Mouse (Mus musculus): Measurements from ENCODE around the gene Dchs1.

Dchs1 gene

GRCm38 (mm10) chr7:105787285-105788140, at the start of gene Dchs1:
Gene Dchs1 (minus strand): TSS chr7:105787654.
- DNase-seq (ENCODE audit: extremely low read depth, low read depth), result no peak

GRCm38 (mm10) chr7:105824281-105824680, 36.8 kb upstream of the Dchs1 start:
- no peak for DNase-seq (ENCODE audit: extremely low read depth, low read depth)

GRCm38 (mm10) chr7:105818483-105818882, 31.0 kb upstream of the Dchs1 start:
- DNase-seq (ENCODE audit: extremely low read depth, low read depth), result no peak

DNA sequence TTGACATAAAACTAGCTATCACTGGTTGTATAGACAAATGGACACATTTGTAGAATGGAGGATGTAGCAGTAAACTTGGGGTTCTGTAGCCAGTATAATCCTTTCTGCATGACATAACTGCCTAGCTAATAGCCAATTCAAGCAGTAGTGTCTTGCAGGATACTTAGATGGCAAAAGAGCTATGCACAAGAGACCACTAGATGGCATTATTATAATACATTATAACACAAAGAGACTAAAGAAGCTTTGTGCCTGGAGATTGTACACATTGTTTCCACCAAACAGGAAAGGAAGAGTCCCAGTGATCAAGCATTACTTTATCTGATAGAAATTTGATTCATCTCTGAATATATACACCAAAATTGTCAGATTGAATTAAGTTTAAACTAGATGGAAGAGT, 29.3 kb upstream of the Dchs1 start:
- DNase-seq (ENCODE audit: extremely low read depth, low read depth), result no peak

DNA sequence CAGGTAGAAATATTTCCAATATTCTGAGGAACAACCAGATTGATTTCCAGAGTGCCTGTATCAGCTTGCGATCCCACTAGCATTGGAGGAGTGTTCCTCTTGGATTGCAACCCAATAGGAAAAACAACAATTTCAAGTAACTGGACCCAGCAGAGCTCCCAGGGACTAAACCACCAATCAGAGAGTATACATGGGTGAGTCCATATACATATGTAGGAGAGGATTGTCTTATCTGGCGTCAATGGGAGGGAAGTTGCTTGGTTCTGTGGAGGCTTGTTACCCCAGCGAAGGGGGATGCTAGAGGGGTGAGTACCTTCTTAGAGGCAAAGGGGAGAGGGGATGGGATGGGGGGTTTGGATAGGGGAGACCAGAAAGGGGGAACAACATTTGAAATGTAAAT, 25.9 kb upstream of the Dchs1 start:
- no peak for DNase-seq (ENCODE audit: extremely low read depth, low read depth)

DNA sequence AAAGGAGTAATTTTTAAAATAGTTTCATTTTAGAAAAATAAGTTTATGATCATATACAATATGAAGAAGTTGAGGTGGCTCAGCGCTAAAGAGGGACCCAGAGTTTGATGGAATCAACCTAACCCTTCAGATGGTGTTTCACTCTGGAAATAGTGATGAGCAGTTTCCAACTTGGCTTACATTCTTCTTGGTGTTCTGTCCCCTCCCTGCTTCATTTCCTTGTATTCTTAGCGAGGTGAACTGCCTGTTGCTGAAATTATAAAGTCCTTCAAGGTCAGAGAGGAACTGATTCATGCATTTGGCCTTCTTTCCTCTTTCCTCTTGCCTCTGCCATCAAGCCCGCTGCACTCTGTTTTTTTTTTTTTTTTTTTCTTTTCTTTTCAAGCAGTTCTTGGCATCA, 25.1 kb upstream of the Dchs1 start:
- DNase-seq (ENCODE audit: extremely low read depth, low read depth), result no peak

- no peak for DNase-seq (ENCODE audit: extremely low read depth, low read depth)
Observed at GRCm38 (mm10) chr7:105811516-105811915, 24.1 kb upstream of the Dchs1 start.

GRCm38 (mm10) chr7:105810877-105811489, 23.5 kb upstream of the Dchs1 start, which contains the start of gene Mrpl17:
Gene Mrpl17 (minus strand): TSS chr7:105811099.
- DNase-seq (ENCODE audit: extremely low read depth, low read depth), result peak; percentile 89

DNA sequence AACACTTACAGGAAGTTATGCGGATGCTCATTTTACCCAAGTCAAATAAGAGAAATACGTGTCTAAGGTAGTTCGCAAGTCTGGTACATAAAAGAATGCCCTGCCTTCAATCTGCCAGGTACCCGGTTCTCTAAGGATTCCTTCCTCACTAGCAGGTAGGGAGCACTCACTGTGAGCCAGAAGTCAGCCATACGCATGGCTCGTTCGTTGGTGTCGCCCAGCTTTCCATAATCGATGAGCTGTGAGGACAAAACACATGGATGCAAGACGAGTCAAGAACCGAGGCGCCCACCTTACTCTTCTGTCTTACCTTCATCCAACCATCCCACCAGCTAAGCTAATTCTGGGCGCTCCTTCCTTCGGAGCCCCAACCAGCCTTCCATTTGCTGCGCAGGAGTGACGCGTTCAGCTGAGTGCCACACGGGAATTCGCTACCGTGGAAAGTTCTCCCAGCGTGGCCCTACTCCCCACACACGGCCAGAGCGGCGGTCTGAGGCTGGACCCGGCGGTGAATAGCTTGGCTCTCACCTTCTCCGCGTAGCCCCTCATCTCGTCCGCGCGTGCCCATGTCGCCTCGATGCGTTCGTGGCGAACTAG, 22.9 kb upstream of the Dchs1 start:
- DNase-seq (ENCODE audit: extremely low read depth, low read depth), result no peak

DNA sequence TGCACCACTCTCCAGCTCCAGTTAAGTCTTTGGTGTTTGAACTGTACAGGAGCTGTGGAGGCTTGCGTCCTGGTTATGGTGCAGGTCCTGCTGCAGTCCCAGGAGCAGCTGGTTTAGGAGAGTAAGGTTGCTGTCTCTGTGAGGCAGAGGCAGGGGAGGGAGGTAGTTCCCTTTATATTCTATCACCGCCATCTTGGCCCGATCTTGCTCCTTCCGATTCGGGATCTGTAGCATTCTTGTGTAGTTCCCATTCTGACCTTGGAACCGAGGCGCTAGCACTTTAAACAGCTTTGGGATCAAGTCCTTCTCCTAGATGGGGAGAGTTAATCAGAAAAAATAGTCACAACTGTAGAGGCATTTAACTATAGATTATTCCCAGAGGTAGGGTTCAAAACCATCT, 22.4 kb upstream of the Dchs1 start:
- no peak for DNase-seq (ENCODE audit: extremely low read depth, low read depth)

DNA sequence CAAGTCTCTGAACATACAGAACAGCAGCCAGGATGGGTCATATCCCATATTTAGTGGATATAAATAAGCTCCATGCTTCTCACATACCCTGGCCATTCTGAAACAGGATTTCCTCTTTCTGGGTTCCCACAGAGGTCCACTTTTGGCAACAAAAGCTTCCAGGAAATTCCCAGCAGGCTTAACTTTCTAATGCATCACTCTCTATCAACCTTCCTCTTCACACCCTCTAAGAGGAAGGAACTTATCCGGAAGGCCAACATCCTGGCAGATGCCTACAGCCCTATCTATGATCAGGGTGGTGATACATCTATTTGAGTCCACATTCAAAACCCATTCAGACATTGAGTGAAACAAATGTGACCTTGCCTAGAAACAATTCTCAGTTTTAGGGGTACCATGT, 20.9 kb upstream of the Dchs1 start:
- no peak for DNase-seq (ENCODE audit: extremely low read depth, low read depth)

GRCm38 (mm10) chr7:105806716-105807115, 19.3 kb upstream of the Dchs1 start:
- DNase-seq (ENCODE audit: extremely low read depth, low read depth), result no peak

- no peak for DNase-seq (ENCODE audit: extremely low read depth, low read depth)
Observed at GRCm38 (mm10) chr7:105806125-105806524, 18.7 kb upstream of the Dchs1 start.

- no peak for DNase-seq (ENCODE audit: extremely low read depth, low read depth)
Observed at GRCm38 (mm10) chr7:105803428-105803827, 16.0 kb upstream of the Dchs1 start.

- no peak for DNase-seq (ENCODE audit: extremely low read depth, low read depth)
Observed at GRCm38 (mm10) chr7:105802771-105803170, 15.3 kb upstream of the Dchs1 start.

DNA sequence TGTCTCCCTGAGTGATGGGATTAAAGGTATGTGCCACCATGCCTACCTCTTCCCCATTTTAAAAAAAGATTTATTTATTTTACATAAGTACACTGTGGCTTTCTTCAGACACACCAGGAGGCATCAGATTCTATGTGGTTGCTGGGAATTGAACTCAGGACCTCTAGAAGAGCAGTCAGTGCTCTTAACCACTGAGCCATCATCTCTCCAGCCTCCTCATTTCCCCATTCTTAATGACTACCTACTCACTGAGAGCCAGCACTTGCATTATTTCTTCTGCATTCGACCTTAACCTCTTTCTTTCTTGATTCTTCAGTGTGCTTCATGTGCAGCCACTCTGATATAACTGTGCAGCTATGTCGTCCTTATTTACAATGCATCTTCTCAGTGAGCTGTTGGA, 14.9 kb upstream of the Dchs1 start:
- DNase-seq (ENCODE audit: extremely low read depth, low read depth), result no peak

DNA sequence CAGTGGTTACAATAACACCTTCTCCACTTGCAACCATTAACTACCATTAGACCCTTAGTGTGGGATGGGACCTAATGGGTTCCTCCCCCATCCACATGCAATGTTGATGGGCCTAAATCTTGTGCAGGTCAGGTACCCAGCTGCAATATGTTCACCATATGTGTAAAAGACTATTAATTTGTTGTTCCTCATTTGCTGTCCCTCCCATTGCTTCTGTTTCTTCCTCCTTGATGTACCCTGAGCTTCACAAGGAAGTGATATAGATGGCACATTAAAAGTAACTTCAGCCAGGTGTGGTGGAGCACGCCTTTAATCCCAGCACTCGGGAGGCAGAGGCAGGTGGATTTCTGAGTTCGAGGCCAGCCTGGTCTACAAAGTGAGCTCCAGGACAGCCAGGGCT, 9.5 kb upstream of the Dchs1 start:
- DNase-seq (ENCODE audit: extremely low read depth, low read depth), result no peak

DNA sequence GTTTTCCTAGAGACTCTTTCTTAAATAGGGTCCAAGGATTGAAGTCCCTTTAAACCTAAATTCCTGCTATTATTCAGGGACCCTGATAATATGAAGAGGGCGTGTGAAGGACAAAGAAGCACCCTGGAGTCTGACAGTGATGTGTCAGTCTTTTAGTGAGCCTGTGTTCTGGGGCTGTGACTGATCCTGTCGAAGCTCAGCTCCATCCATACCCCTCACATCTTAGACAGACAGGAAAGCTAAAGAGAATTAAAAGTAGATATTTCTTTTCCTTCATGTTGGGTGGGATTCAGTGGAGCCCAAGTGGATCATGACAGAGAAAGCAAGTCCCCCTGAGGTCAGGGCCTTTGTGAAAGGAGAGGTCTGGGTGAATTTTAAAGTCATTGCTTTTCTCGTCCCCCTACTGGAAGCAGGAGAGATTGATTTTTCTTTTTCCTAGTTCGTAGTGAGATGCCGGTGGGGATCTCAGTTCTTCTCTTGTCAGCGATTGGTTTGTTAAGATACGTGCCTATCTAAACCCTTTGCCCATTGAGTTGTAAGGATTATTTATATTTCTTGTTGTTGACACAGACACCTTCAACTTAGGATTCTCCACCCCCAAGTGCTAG, 8.4 kb upstream of the Dchs1 start:
- no peak for DNase-seq (ENCODE audit: extremely low read depth, low read depth)

DNA sequence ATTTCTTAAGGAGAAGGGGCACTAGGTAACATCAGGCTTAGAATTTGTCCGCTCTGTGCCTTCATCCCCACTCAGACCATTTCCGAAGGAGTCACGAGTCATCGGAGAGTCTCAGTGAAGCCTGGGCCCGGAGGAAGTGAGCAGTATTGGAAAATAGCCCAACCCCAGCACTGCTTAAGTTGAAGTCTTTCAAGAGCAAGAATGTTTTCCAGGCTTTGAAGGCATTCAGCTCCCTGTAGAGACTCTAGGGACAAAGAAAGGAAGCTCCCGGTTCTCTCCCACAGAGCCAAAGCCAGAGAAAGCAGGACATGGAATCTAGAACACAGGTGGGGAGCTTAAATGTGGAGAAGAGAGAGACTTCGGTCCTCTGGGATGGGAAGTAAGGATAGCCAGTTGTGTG, 6.2 kb upstream of the Dchs1 start:
- DNase-seq (ENCODE audit: extremely low read depth, low read depth), result no peak

DNA sequence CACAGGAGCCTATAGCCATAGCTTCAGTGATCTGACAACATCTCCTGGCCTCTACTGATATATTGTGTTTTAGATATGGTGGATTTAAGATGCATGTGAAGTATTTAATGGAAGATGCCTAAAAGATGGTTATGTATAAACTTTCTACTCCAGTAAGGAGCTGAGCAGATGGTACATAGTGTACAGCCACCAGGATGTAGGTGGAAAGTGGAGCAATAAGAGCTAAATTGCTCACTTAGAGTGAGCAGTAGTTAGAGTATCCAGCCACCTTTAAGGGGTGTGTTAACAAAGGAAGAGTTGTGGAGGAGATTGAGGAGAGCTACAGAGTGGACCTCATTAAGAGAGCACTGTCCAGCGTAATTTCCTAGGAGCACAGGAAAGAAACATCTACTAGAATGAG, 3.7 kb upstream of the Dchs1 start:
- no peak for DNase-seq (ENCODE audit: extremely low read depth, low read depth)

- no peak for DNase-seq (ENCODE audit: extremely low read depth, low read depth)
Observed at GRCm38 (mm10) chr7:105786506-105787284, 759 bp downstream of the Dchs1 start.
